Mouse (Mus musculus): ENCODE measurements at regions not wholly inside any gene's neighbourhood (a gene's known extent, or its start where the extent isn't known, plus 50 kb on each side); places are given as distances from the start of the nearest gene placed in this dataset.

DNA sequence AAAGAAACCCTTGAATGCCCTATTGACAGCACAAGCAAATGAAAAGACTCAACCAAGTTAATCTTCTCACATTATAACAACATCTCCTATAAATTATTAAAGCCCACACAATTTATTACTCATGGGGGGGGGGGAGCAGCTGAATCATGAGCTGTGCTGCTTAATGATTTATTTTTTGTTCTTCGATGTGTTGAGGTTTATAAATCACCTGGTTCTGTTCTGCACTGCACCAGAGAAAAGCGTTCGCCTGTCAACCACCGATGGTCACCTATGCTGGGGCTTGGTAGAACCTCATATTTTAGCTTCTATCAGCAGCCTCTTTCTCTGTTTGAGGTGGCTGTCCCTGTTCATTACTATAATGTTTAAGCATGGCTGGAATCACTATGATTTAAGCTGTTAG is 174.4 kb upstream of the Adgrl2 start:
- no peak overlapping the region for H3K4me2 ChIP-seq
- H3K4me3 ChIP-seq: no peak overlapping the region
- H3K4me1 ChIP-seq: no peaks in the 10 kb centered on the region
- H3K27ac ChIP-seq: no peak overlapping the region
- no peak overlapping the region for H3K9ac ChIP-seq
- no peaks in the 10 kb centered on the region for H3K27me3 ChIP-seq
- no peaks in the 10 kb centered on the region for H3K9me3 ChIP-seq
- ATAC-seq (ENCODE audit: insufficient number of reproducible peaks, low FRiP score, low TSS enrichment, low read depth): no peak
- H3K36me3 ChIP-seq: no peaks in the 10 kb centered on the region
- 74% methylated on average over 4 of the region's 4 CpGs for WGBS

DNA sequence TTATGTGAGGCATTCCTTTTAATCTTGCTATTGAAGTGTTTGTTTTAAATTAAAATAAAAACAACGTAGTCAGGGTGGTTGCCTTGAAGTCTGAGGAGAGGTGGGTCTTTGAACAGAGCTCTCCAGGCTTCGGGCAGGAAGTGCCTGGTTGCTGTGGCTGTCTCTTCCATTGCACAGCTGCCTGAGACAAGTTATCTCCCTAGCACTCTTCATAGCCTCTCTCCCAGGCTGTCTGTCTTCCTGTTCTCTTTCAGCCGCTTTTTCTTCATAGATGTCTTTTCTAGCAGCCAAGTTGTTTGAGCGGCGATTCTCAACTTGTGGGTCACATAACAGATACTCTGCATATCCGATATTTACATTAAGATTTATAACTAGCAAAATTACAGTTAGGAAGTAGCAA is 173.2 kb upstream of the Adgrl2 start:
- H3K36me3 ChIP-seq: no peaks in the 10 kb centered on the region
- 71% methylated on average over 6 of the region's 6 CpGs for WGBS
- no peaks in the 10 kb centered on the region for H3K27me3 ChIP-seq
- no peak overlapping the region for H3K9ac ChIP-seq
- H3K27ac ChIP-seq: no peak overlapping the region
- H3K4me2 ChIP-seq: no peak overlapping the region
- no peaks in the 10 kb centered on the region for H3K4me1 ChIP-seq
- H3K4me3 ChIP-seq: no peak overlapping the region
- H3K9me3 ChIP-seq: no peaks in the 10 kb centered on the region
- no peak for ATAC-seq (ENCODE audit: insufficient number of reproducible peaks, low FRiP score, low TSS enrichment, low read depth)

DNA sequence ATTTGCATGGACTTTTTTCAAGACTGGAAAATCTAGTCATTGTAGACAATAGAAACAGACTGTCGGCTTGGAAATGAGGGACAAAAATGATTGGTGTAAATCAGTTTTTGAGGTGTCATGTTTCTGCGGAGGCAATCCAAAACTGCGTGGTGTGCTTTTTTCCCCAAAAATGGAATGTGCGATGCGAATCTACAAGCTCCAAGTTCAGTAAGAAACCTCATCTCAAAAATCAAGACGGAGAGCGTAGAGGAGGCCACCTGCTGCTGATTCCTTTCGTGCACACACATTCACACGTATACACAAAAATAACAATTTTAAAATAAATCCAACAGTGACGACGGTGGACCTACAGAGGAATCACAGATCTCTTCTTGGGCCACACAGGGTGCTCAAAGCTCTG is 170.5 kb upstream of the Adgrl2 start:
- WGBS: 81% methylated on average over 11 of the region's 11 CpGs
- Histone ChIP-seq H3K4me1 (no peaks in the 10 kb centered on the region), H3K9ac (no peak overlapping the region), H3K36me3 (no peaks in the 10 kb centered on the region), H3K27me3 (no peaks in the 10 kb centered on the region), H3K4me3 (no peak overlapping the region), H3K4me2 (no peak overlapping the region), H3K27ac (no peak overlapping the region), H3K9me3 (no peaks in the 10 kb centered on the region)
- ATAC-seq (ENCODE audit: insufficient number of reproducible peaks, low FRiP score, low TSS enrichment, low read depth): no peak

DNA sequence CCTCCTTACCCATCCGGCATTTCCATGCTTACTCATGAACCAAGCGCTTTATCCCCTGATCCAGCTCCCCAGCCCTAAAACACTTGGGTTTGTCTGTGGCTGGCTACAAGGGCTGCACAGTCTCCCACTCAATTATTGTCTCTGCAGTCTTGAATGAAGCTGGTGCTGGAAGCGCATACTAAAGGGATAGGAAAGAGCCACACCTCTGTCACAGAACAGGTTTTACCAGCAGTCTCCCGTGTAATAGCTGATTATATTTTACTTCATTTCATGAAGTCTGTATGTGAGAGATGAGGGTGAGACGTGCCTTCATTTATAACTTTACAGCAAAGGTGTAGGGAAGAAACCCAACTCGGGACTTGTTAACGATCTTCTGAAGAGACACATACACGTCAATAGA is 167.0 kb upstream of the Adgrl2 start:
- WGBS: 78% methylated on average over 8 of the region's 8 CpGs
- no peak for ATAC-seq (ENCODE audit: insufficient number of reproducible peaks, low FRiP score, low TSS enrichment, low read depth)

DNA sequence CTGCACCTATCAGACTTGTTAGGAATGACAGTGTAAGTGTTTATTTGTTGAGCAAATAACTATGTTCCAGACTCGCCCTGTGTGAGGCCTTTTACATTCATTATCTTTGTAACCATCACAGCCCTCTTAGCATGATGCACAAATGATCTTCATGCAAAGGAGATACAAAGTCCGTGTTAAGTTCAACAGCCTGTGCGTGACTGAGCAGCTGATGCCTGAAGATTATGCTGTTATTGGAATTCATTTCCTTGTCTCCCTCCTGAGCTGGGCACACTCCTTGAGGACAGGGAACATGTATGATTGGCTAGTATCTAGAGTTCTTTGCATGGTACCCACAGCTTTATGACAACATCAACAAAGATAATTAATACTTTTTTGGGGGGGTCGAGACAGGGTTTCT is 162.0 kb upstream of the Adgrl2 start:
- no peaks in the 10 kb centered on the region for H3K4me1 ChIP-seq
- no peak for ATAC-seq (ENCODE audit: insufficient number of reproducible peaks, low FRiP score, low TSS enrichment, low read depth)
- no peaks in the 10 kb centered on the region for H3K36me3 ChIP-seq
- H3K9ac ChIP-seq: no peak overlapping the region
- 86% methylated on average over 4 of the region's 4 CpGs for WGBS
- H3K27ac ChIP-seq: no peak overlapping the region
- H3K9me3 ChIP-seq: no peaks in the 10 kb centered on the region
- no peak overlapping the region for H3K4me3 ChIP-seq
- no peaks in the 10 kb centered on the region for H3K27me3 ChIP-seq
- H3K4me2 ChIP-seq: no peak overlapping the region

More for the DNA sequence above, 167.0 kb upstream of the Adgrl2 start:
- H3K27me3 ChIP-seq: no peaks in the 10 kb centered on the region
- H3K4me3 ChIP-seq: no peak overlapping the region
- H3K9me3 ChIP-seq: no peaks in the 10 kb centered on the region
- no peaks in the 10 kb centered on the region for H3K4me1 ChIP-seq
- H3K9ac ChIP-seq: no peak overlapping the region
- H3K4me2 ChIP-seq: no peak overlapping the region
- H3K27ac ChIP-seq: no peak overlapping the region
- no peaks in the 10 kb centered on the region for H3K36me3 ChIP-seq

DNA sequence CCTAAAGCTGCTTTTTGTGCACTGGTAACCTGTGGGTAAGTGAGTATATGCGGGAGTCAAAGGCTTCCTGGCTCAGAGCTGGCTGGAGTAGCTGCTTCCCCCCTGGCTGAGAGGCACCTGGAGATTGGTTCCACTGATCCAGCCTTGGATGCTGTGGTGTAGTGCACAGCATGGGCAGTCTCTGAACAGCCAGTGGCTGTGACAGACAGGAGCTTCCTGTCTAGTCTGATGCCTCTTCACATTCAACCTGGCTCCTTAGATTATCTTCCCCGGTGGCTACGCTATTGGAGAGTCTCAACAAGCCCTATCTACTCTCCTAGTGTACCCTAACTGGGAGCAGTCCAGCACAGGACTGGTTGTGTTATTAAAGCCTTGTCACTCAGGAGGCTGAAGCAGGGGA is 160.4 kb upstream of the Adgrl2 start:
- H3K27ac ChIP-seq: no peak overlapping the region
- no peak overlapping the region for H3K4me2 ChIP-seq
- no peak for ATAC-seq (ENCODE audit: insufficient number of reproducible peaks, low FRiP score, low TSS enrichment, low read depth)
- no peaks in the 10 kb centered on the region for H3K27me3 ChIP-seq
- WGBS: 93% methylated on average over 3 of the region's 3 CpGs
- no peak overlapping the region for H3K9ac ChIP-seq
- H3K9me3 ChIP-seq: no peaks in the 10 kb centered on the region
- no peak overlapping the region for H3K4me3 ChIP-seq
- H3K36me3 ChIP-seq: no peaks in the 10 kb centered on the region
- H3K4me1 ChIP-seq: no peaks in the 10 kb centered on the region

DNA sequence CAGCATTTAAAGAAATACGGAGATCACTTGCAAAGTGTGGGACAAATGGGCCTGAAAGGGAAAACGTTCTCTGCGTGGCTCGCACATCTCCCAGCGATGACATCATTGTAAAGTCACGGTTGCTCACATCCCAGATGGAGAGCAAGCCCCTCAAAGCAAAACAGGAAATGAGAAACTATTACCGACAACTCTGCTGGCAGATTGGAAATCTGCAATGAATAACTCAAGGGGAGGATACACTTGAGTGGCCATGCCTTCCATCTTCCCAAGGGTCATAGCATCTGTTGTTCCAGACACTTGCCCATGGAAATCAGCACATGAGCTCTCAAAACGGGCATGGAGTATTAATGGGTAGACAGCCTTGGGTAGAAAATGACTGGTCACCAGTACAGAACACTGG is 158.3 kb upstream of the Adgrl2 start:
- no peak overlapping the region for H3K4me3 ChIP-seq
- no peak overlapping the region for H3K4me2 ChIP-seq
- 56% methylated on average over 8 of the region's 8 CpGs for WGBS
- H3K36me3 ChIP-seq: no peaks in the 10 kb centered on the region
- H3K27ac ChIP-seq: no peak overlapping the region
- no peaks in the 10 kb centered on the region for H3K4me1 ChIP-seq
- no peaks in the 10 kb centered on the region for H3K9me3 ChIP-seq
- H3K27me3 ChIP-seq: no peaks in the 10 kb centered on the region
- H3K9ac ChIP-seq: no peak overlapping the region
- no peak for ATAC-seq (ENCODE audit: insufficient number of reproducible peaks, low FRiP score, low TSS enrichment, low read depth)

DNA sequence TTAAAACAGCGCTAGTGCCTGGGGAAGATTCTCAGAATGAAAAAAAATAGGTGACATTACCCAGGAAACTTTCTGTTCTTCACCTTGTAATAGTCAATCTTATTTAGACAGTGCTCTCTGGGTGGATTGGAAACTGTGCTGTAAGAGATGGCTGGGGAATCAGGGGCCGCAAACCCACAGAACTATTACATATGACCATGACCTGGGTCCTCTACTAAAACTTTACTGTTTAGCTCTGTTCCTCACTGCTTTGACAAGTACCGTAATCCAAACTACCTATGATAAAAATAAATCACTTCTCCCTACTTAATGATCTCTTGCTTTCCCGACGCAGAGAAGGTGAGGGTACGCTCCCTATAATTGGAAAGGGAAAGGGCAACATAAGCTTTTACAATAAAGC is 157.6 kb upstream of the Adgrl2 start:
- Histone ChIP-seq H3K4me3 (no peak overlapping the region), H3K9ac (no peak overlapping the region), H3K9me3 (no peaks in the 10 kb centered on the region), H3K36me3 (no peaks in the 10 kb centered on the region), H3K27me3 (no peaks in the 10 kb centered on the region), H3K4me2 (no peak overlapping the region), H3K27ac (no peak overlapping the region), H3K4me1 (no peaks in the 10 kb centered on the region)
- WGBS: 74% methylated on average over 6 of the region's 6 CpGs
- no peak for ATAC-seq (ENCODE audit: insufficient number of reproducible peaks, low FRiP score, low TSS enrichment, low read depth)

DNA sequence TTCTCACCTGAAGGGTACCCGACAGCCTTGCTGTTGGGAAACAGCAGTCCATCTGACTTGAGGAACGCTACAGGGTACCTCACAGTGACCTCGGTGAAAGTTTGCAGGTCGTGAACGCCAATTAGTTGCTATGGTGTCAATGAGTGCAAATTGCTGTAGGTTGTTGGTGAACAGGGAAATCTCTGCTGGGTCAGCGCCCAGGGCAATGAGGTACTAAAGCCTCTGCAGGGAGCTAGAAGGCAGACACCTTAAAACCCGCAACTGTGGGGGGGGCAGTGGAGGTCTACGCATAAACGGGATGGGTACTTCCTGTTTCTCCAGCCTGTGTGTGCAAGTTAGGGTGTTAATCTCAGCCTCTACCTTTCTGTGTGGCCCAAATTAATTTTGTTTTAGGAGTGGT is 156.3 kb upstream of the Adgrl2 start:
- no peaks in the 10 kb centered on the region for H3K36me3 ChIP-seq
- H3K27me3 ChIP-seq: no peaks in the 10 kb centered on the region
- H3K4me3 ChIP-seq: no peak overlapping the region
- ATAC-seq (ENCODE audit: insufficient number of reproducible peaks, low FRiP score, low TSS enrichment, low read depth): no peak
- no peak overlapping the region for H3K4me2 ChIP-seq
- 34% methylated on average over 9 of the region's 9 CpGs for WGBS
- no peak overlapping the region for H3K27ac ChIP-seq
- H3K9me3 ChIP-seq: no peaks in the 10 kb centered on the region
- no peak overlapping the region for H3K9ac ChIP-seq
- no peaks in the 10 kb centered on the region for H3K4me1 ChIP-seq

DNA sequence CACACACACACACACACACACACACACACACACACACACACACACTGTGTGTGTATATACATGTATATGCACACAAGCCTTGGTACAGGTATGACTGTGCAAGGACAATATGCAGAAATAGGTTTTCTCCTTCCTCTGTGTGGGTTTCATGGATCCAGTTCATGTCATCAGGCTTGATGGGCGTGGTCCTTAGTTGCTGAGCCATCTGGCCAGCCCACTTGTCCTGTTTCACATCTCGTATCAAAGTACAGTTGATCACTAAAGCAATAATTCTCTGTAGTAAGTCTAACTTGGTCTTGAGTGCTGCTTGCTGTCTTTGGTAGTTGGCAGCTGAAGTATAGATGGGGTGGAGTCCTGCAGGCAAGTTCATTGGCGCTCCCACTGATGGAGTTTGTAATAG is 150.1 kb upstream of the Adgrl2 start:
- 85% methylated on average over 3 of the region's 3 CpGs for WGBS
- Histone ChIP-seq H3K4me1 (no peaks in the 10 kb centered on the region), H3K9ac (no peak overlapping the region), H3K27me3 (no peaks in the 10 kb centered on the region), H3K4me2 (no peak overlapping the region), H3K27ac (no peak overlapping the region), H3K4me3 (no peak overlapping the region), H3K36me3 (no peaks in the 10 kb centered on the region), H3K9me3 (no peaks in the 10 kb centered on the region)
- ATAC-seq (ENCODE audit: insufficient number of reproducible peaks, low FRiP score, low TSS enrichment, low read depth): no peak

DNA sequence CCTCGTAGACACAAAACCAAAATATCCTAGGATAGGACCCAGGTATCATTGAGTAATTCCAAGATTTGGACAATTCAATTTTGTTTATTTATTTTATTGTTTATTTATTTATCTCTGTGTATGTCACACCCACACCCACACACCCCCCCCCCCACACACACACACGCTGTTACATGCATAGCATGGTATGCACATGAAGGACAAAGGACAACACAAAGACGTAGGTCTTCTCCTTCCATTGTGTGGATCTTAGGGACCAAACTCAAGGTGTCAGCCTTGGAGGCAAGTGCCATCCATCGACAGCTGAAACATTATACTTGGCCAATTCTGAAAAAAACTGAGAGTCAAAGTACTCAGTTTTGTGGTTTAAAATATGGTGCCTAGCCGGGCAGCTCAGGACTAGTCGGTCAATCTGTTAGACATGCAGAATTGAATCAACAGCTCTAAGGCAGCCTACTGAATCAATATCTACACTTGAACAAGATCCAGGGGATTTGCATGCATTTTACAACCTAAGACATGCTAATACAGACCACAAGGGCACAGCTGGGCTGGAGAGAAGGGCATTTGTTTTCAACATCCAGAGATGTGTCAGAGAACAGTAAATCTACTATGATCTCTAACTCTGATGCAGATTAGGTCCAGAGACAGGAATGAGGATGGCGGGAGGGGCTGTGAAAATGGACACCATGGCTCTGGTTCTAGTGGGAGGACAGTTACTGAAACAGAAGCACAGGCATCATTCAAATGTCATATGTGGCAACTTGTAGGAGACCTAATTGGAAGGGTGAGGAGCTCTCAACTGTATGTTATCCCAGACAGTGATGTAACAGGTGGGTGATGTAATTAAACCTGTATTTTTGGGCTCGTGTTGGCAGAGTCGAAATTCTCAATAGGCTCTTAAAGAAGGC is 143.9 kb upstream of the Adgrl2 start:
- H3K27me3 ChIP-seq: no peaks in the 10 kb centered on the region
- H3K9ac ChIP-seq: no peak overlapping the region
- ATAC-seq (ENCODE audit: insufficient number of reproducible peaks, low FRiP score, low TSS enrichment, low read depth): no peak
- 78% methylated on average over 9 of the region's 9 CpGs for WGBS
- no peak overlapping the region for H3K4me2 ChIP-seq
- no peak overlapping the region for H3K4me3 ChIP-seq
- H3K36me3 ChIP-seq: no peaks in the 10 kb centered on the region
- H3K27ac ChIP-seq: no peak overlapping the region
- H3K9me3 ChIP-seq: no peaks in the 10 kb centered on the region
- peaks cover 3% of the 10 kb centered on the region; the same call in 1 of the 2 replicates for H3K4me1 ChIP-seq

DNA sequence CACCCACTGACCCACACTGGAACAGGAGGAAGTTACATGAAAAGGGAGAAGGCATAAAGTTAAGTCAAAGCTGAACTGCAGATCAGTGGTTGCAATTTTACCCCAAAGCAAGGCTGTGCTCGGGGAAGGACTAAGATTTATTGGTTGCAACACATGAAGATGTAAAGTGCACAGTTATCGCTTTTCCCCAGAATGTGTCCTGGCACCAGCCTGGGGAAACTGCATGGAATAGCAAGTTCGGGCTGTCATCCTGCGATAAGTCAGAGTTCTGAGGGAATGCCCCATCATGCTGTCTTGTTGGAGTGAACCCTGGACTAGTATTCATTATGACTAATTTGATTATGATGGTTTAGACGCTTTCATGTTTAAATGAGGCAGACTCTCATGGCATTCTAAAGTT is 128.5 kb upstream of the Adgrl2 start:
- Histone ChIP-seq H3K4me3 (no peak overlapping the region), H3K27me3 (no peaks in the 10 kb centered on the region), H3K27ac (no peak overlapping the region), H3K4me1 (peaks cover 19% of the 10 kb centered on the region), H3K36me3 (no peaks in the 10 kb centered on the region), H3K9me3 (no peaks in the 10 kb centered on the region), H3K4me2 (no peak overlapping the region), H3K9ac (no peak overlapping the region)
- no peak for ATAC-seq (ENCODE audit: insufficient number of reproducible peaks, low FRiP score, low TSS enrichment, low read depth)
- WGBS: 73% methylated on average over 5 of the region's 5 CpGs

DNA sequence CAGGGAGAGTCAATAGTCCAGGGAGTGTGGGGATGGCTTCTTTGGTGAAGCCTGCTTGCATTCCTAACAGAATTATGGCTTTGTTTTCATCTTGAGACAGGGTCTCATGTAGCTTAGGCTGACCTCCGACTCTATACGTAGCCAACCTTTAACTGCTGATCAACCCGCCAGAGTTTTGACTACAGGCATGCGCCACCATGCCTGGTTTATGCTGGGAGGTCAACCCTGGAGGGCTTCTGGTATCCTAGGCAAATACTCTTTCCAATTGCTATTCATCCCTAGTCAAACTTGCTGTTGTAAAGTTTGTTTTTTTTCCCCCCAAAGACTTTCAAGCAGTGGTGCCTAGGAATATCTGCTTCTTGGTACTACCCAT is 127.3 kb upstream of the Adgrl2 start:
- WGBS: 60% methylated on average over 4 of the region's 4 CpGs
- Histone ChIP-seq H3K36me3 (no peaks in the 10 kb centered on the region), H3K4me2 (no peak overlapping the region), H3K27ac (peak overlapping the region; percentile 22; the same call in 1 of the 2 replicates), H3K4me1 (peaks cover 19% of the 10 kb centered on the region), H3K9me3 (no peaks in the 10 kb centered on the region), H3K27me3 (no peaks in the 10 kb centered on the region), H3K9ac (no peak overlapping the region), H3K4me3 (no peak overlapping the region)
- ATAC-seq (ENCODE audit: insufficient number of reproducible peaks, low FRiP score, low TSS enrichment, low read depth): no peak
